Mouse (Mus musculus) hindbrain, embryonic 15.5 days (tissue): ENCODE data around the gene Adgrv1. TPM values are rescaled to one million over a fixed set of nuclear protein-coding genes. Genes with fewer than 3 reads are reported as not detected.

Experiments used
- microRNA-seq: library from miRNA; unstranded; fragments of <30 nt; microRNA quantifications from one replicate; pipeline ENCODE4, GENCODE M21; 2016
- polyA plus RNA-seq: library from polyadenylated mRNA; unstranded; fragments of >200 nt; fragmentation: Nextera tagmentation; extraction: Ambion mirVana; gene quantifications from 2 replicates; pipeline ENCODE4 v1.2.1, GENCODE M21; 2015

Adgrv1 gene
- polyA plus RNA-seq, 1 experiment from 2014 or later: 10.6 TPM

Small RNAs within 50 kb of the gene (microRNA-seq; reads per million reads assigned to microRNA genes)
- not detected for gene Gm25241

Other genes with a start within 250 kb of the Adgrv1 start
- 17.3 and 19.3 TPM in 2 replicates for gene Lysmd3, start 24.5 kb upstream of the Adgrv1 start, polyA plus RNA-seq
- gene Polr3g, start 77.9 kb upstream of the Adgrv1 start, polyA plus RNA-seq: 5.3 and 5.8 TPM in 2 replicates
- gene Mblac2, start 78.2 kb upstream of the Adgrv1 start, polyA plus RNA-seq: 50.0 and 52.1 TPM in 2 replicates
- gene Cetn3, start 149.9 kb upstream of the Adgrv1 start, polyA plus RNA-seq: 210 and 215 TPM in 2 replicates